12 mouse cellular contexts compared by ENCODE assay signal in the genomic region with DNA sequence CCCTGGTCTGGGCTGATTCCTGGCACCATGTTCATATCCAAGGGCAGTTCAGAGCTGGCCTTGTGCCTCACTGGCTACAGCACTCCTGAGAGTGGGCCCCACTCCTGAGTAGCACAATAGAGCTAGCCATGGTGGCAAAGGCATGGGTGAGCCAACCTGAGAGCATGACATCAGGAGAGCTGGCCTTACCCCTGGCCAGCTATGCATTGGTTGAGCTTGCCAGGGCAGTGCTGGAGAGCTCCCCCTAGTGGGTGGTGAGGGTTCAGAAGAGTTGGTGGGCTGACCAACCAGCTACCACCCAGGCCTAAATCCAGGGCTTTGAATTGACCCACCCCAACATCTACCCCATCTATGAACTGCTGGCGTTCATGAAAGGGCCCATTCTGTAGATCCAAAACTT.
DNase-seq lines count a peak whose midpoint lies in the region; ATAC-seq and TF ChIP-seq lines count a peak whose summit lies in the region.
"Had no signal": no experiment of that assay in that cellular context is flagged by ENCODE, and none has a peak within 500 bp of the region (broad histone marks: within the 10 kb centered on the region; RNA-seq: fewer than 3 reads in every experiment).

No protein-coding gene starts in this region.

- H3K36me3 ChIP-seq in small intestine, adult 2 months (ENCODE audit: control insufficient read depth, insufficient read depth, low read length) = no peaks in the 10 kb centered on the region

- peak; percentile 52 for DNase-seq in CD4-positive, CD25-positive, alpha-beta regulatory T cell, adult 2 months (ENCODE audit: low read depth, low spot score)
- DNase-seq in lung, adult 2 months = no peak
- DNase-seq in lung, postnatal 10 days = no peak
- no peak for DNase-seq in left cerebral cortex, adult 11 months (ENCODE audit: low spot score)
- no peak for DNase-seq in cerebellum, postnatal 4 days (ENCODE audit: low spot score in 2 of 2)
- DNase-seq: cerebellum, postnatal 14 days; gastrocnemius, postnatal 14 days; layer of hippocampus, postnatal 36 days had no signal

- no peak for TF ChIP-seq POLR2A in lung, adult 2 months (IDR thresholded peaks at IDR 0.05; ENCODE audit: borderline replicate concordance, extremely low read depth, low read depth, low read length)
- no peak for TF ChIP-seq POLR2A in bone marrow, adult 2 months (IDR thresholded peaks at IDR 0.05; ENCODE audit: borderline replicate concordance, control insufficient read depth, low read depth, low read length)
- TF ChIP-seq POLR2A in small intestine, adult 2 months (IDR thresholded peaks at IDR 0.05; ENCODE audit: low read depth, low read length) = no peak

- H3K27ac ChIP-seq in bone marrow, adult 2 months (ENCODE audit: control insufficient read depth, insufficient read depth, low read depth, low read length, poor library complexity) = no peak overlapping the region
- no peak overlapping the region for H3K27ac ChIP-seq in small intestine, adult 2 months (ENCODE audit: insufficient read depth, low read depth, low read length)

- TF ChIP-seq CTCF in lung, adult 2 months (IDR thresholded peaks at IDR 0.05; ENCODE audit: insufficient read depth, low read length) = peak; percentile 35; the same call in 1 of the 2 replicates
- peak; percentile 56 for TF ChIP-seq CTCF in bone marrow, adult 2 months (IDR thresholded peaks at IDR 0.05; ENCODE audit: control insufficient read depth, insufficient read depth, low read length)
- TF ChIP-seq CTCF in small intestine, adult 2 months (IDR thresholded peaks at IDR 0.05; ENCODE audit: extremely low read depth, insufficient read length, insufficient replicate concordance, low read depth, low read length) = peak; percentile 41; the same call in 1 of the 2 replicates

- no peaks in the 10 kb centered on the region for H3K4me1 ChIP-seq in lung, adult 2 months (ENCODE audit: control insufficient read depth, insufficient read depth, low read length)
- no peaks in the 10 kb centered on the region for H3K4me1 ChIP-seq in bone marrow, adult 2 months (ENCODE audit: control insufficient read depth, insufficient read depth, low read length)
- no peaks in the 10 kb centered on the region for H3K4me1 ChIP-seq in small intestine, adult 2 months (ENCODE audit: control insufficient read depth, insufficient read depth, insufficient read length, low read length)

- no peak overlapping the region for H3K4me3 ChIP-seq in lung, adult 2 months (replicated peaks; ENCODE audit: extremely low read depth, low read depth, low read length)
- no peak overlapping the region for H3K4me3 ChIP-seq in bone marrow, adult 2 months (replicated peaks; ENCODE audit: control insufficient read depth, low read depth, low read length)
- H3K4me3 ChIP-seq in small intestine, adult 2 months (ENCODE audit: low read depth, low read length) = no peak overlapping the region
- H3K4me3 ChIP-seq: erythroblast, embryonic 14.5 days had no signal

- 100% methylated on average over 1 of the region's 1 CpGs for WGBS in lung, adult 2 months
- 93% methylated on average over 1 of the region's 1 CpGs for WGBS in bone marrow, adult 2 months
- WGBS in small intestine, adult 2 months = 89% methylated on average over 1 of the region's 1 CpGs

- H3K27me3 ChIP-seq in small intestine, adult 2 months (ENCODE audit: control insufficient read depth, insufficient read depth, low read length) = no peaks in the 10 kb centered on the region

- ATAC-seq in CD4-positive, CD25-positive, alpha-beta regulatory T cell, adult 4 months = no peak
